Mouse (Mus musculus): ENCODE measurements around the gene Zfp597. TPM values are rescaled to one million over a fixed set of nuclear protein-coding genes. Genes with fewer than 3 reads are reported as not detected.

Gene Zfp597
- 4.5 and 5.5 TPM in 2 replicates for polyA plus RNA-seq (2016; fragmentation: Nextera tagmentation; extraction: Ambion mirVana)

- under 1% methylated on average over 88 of the region's 88 CpGs for WGBS
- Histone ChIP-seq H3K27ac (replicated peaks) (peak within 1 kb of the TSS; percentile 92), H3K9me3 (no peaks in the 10 kb centered on the region), H3K4me3 (peak within 1 kb of the TSS; percentile 81), H3K4me1 (peaks cover 12% of the 10 kb centered on the region), H3K36me3 (replicated peaks) (peaks cover 6% of the 10 kb centered on the region), H3K27me3 (replicated peaks; ENCODE audit: low read depth, poor library complexity, severe bottlenecking) (no peaks in the 10 kb centered on the region)
- DNase-seq (ENCODE audit: low spot score), result peak; percentile 96
Measured at GRCm38 (mm10) chr16:3884201-3885064, at the start of gene Zfp597, which contains the start of gene Gm20695. Gene Zfp597 (minus strand): TSS chr16:3884561. Gene Gm20695 (plus strand): TSS chr16:3884648.

DNA sequence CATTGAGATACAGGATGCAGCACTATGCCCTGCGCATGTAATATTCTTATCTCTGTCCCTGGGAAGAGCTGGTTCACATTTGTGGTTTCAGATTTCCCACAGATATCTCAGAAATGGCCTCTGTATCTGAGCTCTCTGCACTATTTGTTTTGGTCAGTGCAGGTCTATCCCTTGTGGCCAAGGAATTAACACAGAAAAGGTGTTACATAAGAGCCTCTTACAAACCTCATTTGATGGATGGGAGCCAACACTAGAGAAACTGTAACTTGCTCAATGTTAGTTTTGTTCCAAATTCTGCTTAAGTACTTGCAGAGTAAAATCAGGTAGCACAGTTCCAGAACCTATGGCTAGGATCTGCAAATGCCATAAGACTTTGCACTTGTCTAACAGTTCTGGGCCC is 49.7 kb upstream of the Zfp597 start:
- DNase-seq (ENCODE audit: low spot score), result no peak
- Histone ChIP-seq H3K27ac (replicated peaks) (no peak overlapping the region), H3K27me3 (replicated peaks; ENCODE audit: low read depth, poor library complexity, severe bottlenecking) (no peaks in the 10 kb centered on the region), H3K4me1 (no peaks in the 10 kb centered on the region), H3K9me3 (no peaks in the 10 kb centered on the region), H3K4me3 (no peak overlapping the region), H3K36me3 (replicated peaks) (peaks cover 84% of the 10 kb centered on the region)
- 96% methylated on average over 1 of the region's 1 CpGs for WGBS

DNA sequence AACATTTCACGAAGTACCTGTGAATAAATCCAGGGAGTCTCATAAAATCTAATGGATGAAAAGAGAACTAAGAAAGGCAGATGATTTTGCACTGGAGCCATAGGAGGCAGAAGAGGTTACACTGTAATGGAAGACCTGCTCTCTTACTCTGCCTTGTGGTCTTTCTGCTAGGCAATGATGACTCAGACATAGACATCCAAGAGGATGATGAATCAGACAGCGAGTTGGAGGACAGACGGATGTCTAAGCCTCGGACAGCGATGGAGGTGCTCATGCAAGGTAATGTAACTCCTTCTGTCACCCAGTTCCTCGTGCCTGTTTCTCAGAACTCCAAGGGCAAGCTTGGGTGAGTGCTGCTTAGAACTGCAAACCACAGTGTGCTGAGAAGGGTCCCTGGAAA is 49.2 kb upstream of the Zfp597 start:
- peaks cover 82% of the 10 kb centered on the region for H3K36me3 ChIP-seq (replicated peaks)
- H3K4me1 ChIP-seq, result no peaks in the 10 kb centered on the region
- no peak overlapping the region for H3K27ac ChIP-seq (replicated peaks)
- no peak for DNase-seq (ENCODE audit: low spot score)
- H3K9me3 ChIP-seq, result no peaks in the 10 kb centered on the region
- no peak overlapping the region for H3K4me3 ChIP-seq
- WGBS, result 89% methylated on average over 6 of the region's 6 CpGs
- no peaks in the 10 kb centered on the region for H3K27me3 ChIP-seq (replicated peaks; ENCODE audit: low read depth, poor library complexity, severe bottlenecking)

DNA sequence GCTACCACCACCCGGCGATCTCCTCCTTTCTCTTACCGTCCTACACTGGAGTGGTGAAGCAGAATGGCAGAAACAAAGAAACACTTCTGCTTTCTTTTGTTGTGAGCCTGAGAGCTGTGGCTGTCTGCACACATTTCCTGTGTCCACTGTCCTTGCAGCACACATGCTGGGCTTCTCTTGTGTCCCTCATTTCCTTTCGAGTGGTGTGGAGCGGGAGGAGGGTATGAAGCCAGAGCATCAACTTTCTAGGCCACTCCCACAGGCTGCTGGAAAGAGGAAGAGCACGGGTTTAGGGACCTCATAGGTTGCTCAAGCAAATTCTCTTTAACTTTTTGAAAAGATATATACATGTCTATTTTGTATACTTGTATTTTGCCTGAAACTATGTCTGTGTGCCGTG is 44.8 kb upstream of the Zfp597 start:
- Histone ChIP-seq H3K27ac (replicated peaks) (no peak overlapping the region), H3K27me3 (replicated peaks; ENCODE audit: low read depth, poor library complexity, severe bottlenecking) (no peaks in the 10 kb centered on the region), H3K36me3 (replicated peaks) (peaks cover 75% of the 10 kb centered on the region), H3K4me3 (no peak overlapping the region), H3K9me3 (no peaks in the 10 kb centered on the region), H3K4me1 (no peaks in the 10 kb centered on the region)
- no peak for DNase-seq (ENCODE audit: low spot score)
- WGBS, result 81% methylated on average over 7 of the region's 7 CpGs

DNA sequence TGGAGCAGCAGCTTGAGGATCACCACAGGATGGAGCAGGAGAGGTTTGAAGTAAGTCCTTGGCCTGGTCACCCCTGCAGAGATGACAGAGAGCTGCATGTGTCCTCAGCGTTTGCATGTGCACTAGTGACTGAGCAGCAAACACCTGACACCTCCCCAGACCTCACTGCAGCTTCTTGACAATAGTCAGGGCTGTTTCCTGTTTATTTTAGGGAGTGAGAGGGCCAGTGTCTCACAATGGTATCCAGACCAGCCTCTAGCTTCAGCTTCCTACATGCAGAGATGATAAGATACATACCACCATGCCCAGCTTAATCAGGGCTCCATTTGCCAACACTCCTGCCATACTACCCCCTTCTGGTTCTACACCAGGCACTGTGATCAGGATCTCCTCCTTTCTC is 44.2 kb upstream of the Zfp597 start:
- H3K9me3 ChIP-seq, result no peaks in the 10 kb centered on the region
- 0 out of 2 replicates have a peak, but pooled peaks cover 1% of the 10 kb centered on the region for H3K4me1 ChIP-seq
- no peak for DNase-seq (ENCODE audit: low spot score)
- H3K36me3 ChIP-seq (replicated peaks), result peaks cover 75% of the 10 kb centered on the region
- no peak overlapping the region for H3K4me3 ChIP-seq
- no peaks in the 10 kb centered on the region for H3K27me3 ChIP-seq (replicated peaks; ENCODE audit: low read depth, poor library complexity, severe bottlenecking)
- no peak overlapping the region for H3K27ac ChIP-seq (replicated peaks)
- WGBS, result 83% methylated on average over 1 of the region's 1 CpGs

DNA sequence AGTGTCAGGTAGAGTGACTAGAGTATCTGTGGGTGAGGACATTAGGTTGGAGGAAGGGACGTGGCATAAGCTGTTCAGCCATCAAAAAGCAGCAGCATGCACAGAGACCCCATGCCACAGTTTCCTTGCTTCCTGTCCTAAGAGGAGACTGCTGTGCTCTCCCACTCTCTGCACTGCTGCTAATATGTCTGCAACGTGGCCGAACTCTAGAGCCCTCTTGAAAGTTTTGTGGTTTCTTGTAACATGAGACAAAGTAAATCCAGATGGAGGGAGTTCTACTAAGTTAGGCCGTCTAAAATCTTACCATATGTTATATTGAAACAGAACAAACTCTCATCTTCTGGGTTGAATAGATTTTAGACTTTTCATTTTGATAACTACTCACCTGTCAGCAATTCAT is 39.6 kb upstream of the Zfp597 start:
- Histone ChIP-seq H3K27ac (replicated peaks) (peak overlapping the region; percentile 73), H3K27me3 (replicated peaks; ENCODE audit: low read depth, poor library complexity, severe bottlenecking) (no peaks in the 10 kb centered on the region), H3K9me3 (no peaks in the 10 kb centered on the region), H3K4me3 (no peak overlapping the region), H3K36me3 (replicated peaks) (peaks cover 79% of the 10 kb centered on the region), H3K4me1 (0 out of 2 replicates have a peak, but pooled peaks cover 5% of the 10 kb centered on the region)
- WGBS, result 45% methylated on average over 4 of the region's 4 CpGs
- DNase-seq (ENCODE audit: low spot score), result peak; percentile 42

DNA sequence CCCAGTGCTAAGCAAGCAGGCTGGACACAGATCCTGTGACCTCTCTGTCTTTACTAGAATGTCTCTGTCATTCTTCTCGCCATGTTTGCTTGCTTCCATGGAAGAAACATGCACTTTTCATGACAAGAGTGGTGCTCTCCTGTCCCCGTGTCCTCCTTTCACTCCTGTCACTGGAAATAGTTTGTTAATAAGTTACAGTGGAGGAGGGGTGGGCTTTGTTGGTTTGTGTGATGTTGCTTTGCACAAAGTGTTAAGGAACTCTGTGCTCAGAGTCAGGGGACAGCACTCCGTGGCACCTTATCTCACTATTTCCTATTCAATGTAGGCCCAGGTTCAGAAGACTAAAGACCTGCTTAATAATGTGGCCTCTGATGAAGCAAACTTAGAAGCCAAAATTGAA is 39.2 kb upstream of the Zfp597 start:
- peaks cover 77% of the 10 kb centered on the region for H3K36me3 ChIP-seq (replicated peaks)
- no peak for DNase-seq (ENCODE audit: low spot score)
- H3K27ac ChIP-seq (replicated peaks), result peak overlapping the region; percentile 73
- H3K4me3 ChIP-seq, result no peak overlapping the region
- no peaks in the 10 kb centered on the region for H3K9me3 ChIP-seq
- 87% methylated on average over 3 of the region's 3 CpGs for WGBS
- H3K27me3 ChIP-seq (replicated peaks; ENCODE audit: low read depth, poor library complexity, severe bottlenecking), result no peaks in the 10 kb centered on the region
- H3K4me1 ChIP-seq, result 0 out of 2 replicates have a peak, but pooled peaks cover 5% of the 10 kb centered on the region

- Histone ChIP-seq H3K27me3 (replicated peaks; ENCODE audit: low read depth, poor library complexity, severe bottlenecking) (no peaks in the 10 kb centered on the region), H3K9me3 (no peaks in the 10 kb centered on the region), H3K4me3 (no peak overlapping the region), H3K27ac (replicated peaks) (no peak overlapping the region), H3K4me1 (0 out of 2 replicates have a peak, but pooled peaks cover 5% of the 10 kb centered on the region), H3K36me3 (replicated peaks) (peaks cover 73% of the 10 kb centered on the region)
- no peak for DNase-seq (ENCODE audit: low spot score)
- 96% methylated on average over 2 of the region's 2 CpGs for WGBS
Measured at GRCm38 (mm10) chr16:3920756-3921155, 36.4 kb upstream of the Zfp597 start.

- H3K4me1 ChIP-seq, result peaks cover 13% of the 10 kb centered on the region
- WGBS, result 12% methylated on average over 20 of the region's 20 CpGs
- H3K36me3 ChIP-seq (replicated peaks), result peaks cover 52% of the 10 kb centered on the region
- no peaks in the 10 kb centered on the region for H3K27me3 ChIP-seq (replicated peaks; ENCODE audit: low read depth, poor library complexity, severe bottlenecking)
- no peak for DNase-seq (ENCODE audit: low spot score)
- H3K9me3 ChIP-seq, result no peaks in the 10 kb centered on the region
- peak overlapping the region; percentile 75 for H3K4me3 ChIP-seq
- H3K27ac ChIP-seq (replicated peaks), result peak overlapping the region; percentile 86
Measured at GRCm38 (mm10) chr16:3909118-3909517, 24.8 kb upstream of the Zfp597 start.

DNA sequence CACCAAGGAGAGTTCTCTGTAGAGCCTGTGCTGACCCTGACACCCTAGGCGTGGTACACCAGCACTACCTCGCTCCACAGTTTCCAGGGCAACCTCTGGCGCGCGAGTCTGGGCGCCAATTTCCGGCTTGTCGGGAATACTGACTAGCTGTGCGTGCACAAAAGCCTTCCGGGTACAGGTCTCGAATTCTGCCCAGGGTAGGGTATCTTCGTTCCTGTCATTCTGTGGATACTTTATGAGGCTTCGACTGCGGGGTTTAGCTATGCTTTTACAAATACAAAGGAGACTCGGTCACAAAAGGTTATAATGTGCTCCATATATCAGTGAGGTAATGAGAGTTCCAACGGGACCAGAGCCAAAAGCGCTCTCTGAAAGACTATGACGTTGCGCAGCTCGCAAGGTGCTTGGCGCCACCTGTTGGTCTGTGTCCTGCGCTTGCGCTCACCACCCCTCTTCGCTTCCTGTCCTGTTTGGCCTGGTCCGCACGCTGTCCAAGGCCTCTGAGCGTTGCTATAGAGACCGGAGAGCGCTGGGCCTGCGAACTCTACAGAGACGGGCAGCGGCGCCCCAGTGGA is 24.3 kb upstream of the Zfp597 start, which contains the start of the genes 1700037C18Rik and Cluap1:
Gene 1700037C18Rik, minus strand, starts transcription at position 153 of the 575 bp plus-strand sequence.
Gene Cluap1, plus strand, starts transcription at position 265 of the 575 bp plus-strand sequence.
- peaks cover 52% of the 10 kb centered on the region for H3K36me3 ChIP-seq (replicated peaks)
- no peaks in the 10 kb centered on the region for H3K27me3 ChIP-seq (replicated peaks; ENCODE audit: low read depth, poor library complexity, severe bottlenecking)
- DNase-seq (ENCODE audit: low spot score), result peak; percentile 91

GRCm38 (mm10) chr16:3907471-3907870 is 23.1 kb upstream of the Zfp597 start:
- Histone ChIP-seq H3K4me1 (peaks cover 13% of the 10 kb centered on the region), H3K9me3 (no peaks in the 10 kb centered on the region), H3K4me3 (no peak overlapping the region), H3K36me3 (replicated peaks) (peaks cover 51% of the 10 kb centered on the region), H3K27me3 (replicated peaks; ENCODE audit: low read depth, poor library complexity, severe bottlenecking) (no peaks in the 10 kb centered on the region), H3K27ac (replicated peaks) (no peak overlapping the region)
- no peak for DNase-seq (ENCODE audit: low spot score)
- 77% methylated on average over 2 of the region's 2 CpGs for WGBS

More for the DNA sequence above, 24.3 kb upstream of the Zfp597 start, which contains the start of the genes 1700037C18Rik and Cluap1:
- H3K4me3 ChIP-seq, result peak within 1 kb of the TSS; percentile 75
- H3K4me1 ChIP-seq, result peaks cover 13% of the 10 kb centered on the region
- H3K9me3 ChIP-seq, result no peaks in the 10 kb centered on the region
- WGBS, result under 1% methylated on average over 33 of the region's 33 CpGs
- H3K27ac ChIP-seq (replicated peaks), result peak within 1 kb of the TSS; percentile 86

GRCm38 (mm10) chr16:3896553-3896952 is 12.2 kb upstream of the Zfp597 start:
- Histone ChIP-seq H3K9me3 (no peaks in the 10 kb centered on the region), H3K27me3 (replicated peaks; ENCODE audit: low read depth, poor library complexity, severe bottlenecking) (no peaks in the 10 kb centered on the region), H3K4me1 (no peaks in the 10 kb centered on the region), H3K36me3 (replicated peaks) (peaks cover 61% of the 10 kb centered on the region), H3K27ac (replicated peaks) (no peak overlapping the region), H3K4me3 (no peak overlapping the region)
- WGBS, result 88% methylated on average over 1 of the region's 1 CpGs
- no peak for DNase-seq (ENCODE audit: low spot score)
